Mouse (Mus musculus): Measurements from ENCODE around the gene Olfr1447. TPM values are rescaled to one million over a fixed set of nuclear protein-coding genes. Genes with fewer than 3 reads are reported as not detected.

Gene Olfr1447
- polyA plus RNA-seq (2015; fragmentation: Nextera tagmentation; extraction: Ambion mirVana), result not detected in 2 replicates

DNA sequence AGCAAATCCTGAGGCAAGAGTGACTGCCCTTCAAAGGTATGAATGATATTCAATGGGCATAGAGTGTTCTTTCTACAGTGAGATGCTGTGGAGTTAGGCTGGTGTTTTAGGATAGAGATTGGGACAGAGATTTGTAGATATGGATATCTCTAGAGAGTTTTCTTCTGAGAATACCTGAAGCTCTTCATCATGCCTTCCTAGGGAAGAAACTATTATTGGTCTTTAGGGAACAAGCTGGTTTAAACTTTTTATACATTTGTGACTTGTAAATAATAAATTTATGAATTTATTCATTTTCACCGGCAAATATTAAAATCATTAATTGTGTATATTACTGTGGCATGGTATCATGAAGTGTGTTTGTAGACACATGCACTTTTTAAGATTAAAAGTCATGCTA lies at the start of gene Olfr1447:
TSS of gene Olfr1447 (minus strand) at position 101 of the 400 bp plus-strand sequence.
- Histone ChIP-seq H3K4me3 (replicated peaks; ENCODE audit: low read length) (no peak within 1 kb of the TSS), H3K36me3 (ENCODE audit: control insufficient read depth, insufficient read depth, low read length) (no peaks in the 10 kb centered on the region), H3K27ac (ENCODE audit: low read length) (no peak within 1 kb of the TSS), H3K9ac (ENCODE audit: low read length) (no peak within 1 kb of the TSS), H3K4me1 (ENCODE audit: control insufficient read depth, insufficient read depth, low read length) (no peaks in the 10 kb centered on the region), H3K9me3 (replicated peaks; ENCODE audit: control insufficient read depth, low read length) (no peaks in the 10 kb centered on the region), H3K4me2 (ENCODE audit: low read depth, low read length) (no peak within 1 kb of the TSS), H3K27me3 (ENCODE audit: control insufficient read depth, insufficient read depth, low read length) (no peaks in the 10 kb centered on the region)
- ATAC-seq (ENCODE audit: insufficient read depth, low FRiP score), result no peak
- 91% methylated on average over 1 of the region's 1 CpGs for WGBS

DNA sequence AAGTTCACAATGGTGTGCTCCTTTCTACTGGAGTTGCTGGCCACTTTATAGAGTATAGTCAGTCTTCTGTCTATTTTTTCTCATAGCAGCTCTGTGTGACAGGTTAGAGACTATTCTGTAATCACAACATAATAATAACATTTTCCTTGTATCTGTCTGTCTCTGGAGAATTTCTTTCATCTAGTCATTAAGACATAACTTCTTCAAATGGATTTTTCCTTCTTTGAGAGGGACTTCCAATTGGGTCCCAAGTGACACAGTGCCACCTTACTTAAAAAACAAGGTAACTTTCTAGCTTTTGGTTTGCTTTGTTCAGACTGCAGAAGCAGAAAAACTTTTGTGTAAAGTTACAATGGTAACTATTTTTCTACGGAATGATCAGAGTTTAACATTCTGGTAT lies 46.4 kb upstream of the Olfr1447 start, which contains the start of gene Olfr1450:
TSS of gene Olfr1450 (plus strand) at position 301 of the 400 bp plus-strand sequence.
- ATAC-seq (ENCODE audit: insufficient read depth, low FRiP score), result no peak
- Histone ChIP-seq H3K9ac (ENCODE audit: low read length) (no peak within 1 kb of the TSS), H3K4me3 (replicated peaks; ENCODE audit: low read length) (no peak within 1 kb of the TSS), H3K9me3 (replicated peaks; ENCODE audit: control insufficient read depth, low read length) (no peaks in the 10 kb centered on the region; the same call in 1 of the 2 replicates), H3K4me1 (ENCODE audit: control insufficient read depth, insufficient read depth, low read length) (no peaks in the 10 kb centered on the region), H3K27ac (ENCODE audit: low read length) (no peak within 1 kb of the TSS), H3K27me3 (ENCODE audit: control insufficient read depth, insufficient read depth, low read length) (no peaks in the 10 kb centered on the region), H3K36me3 (ENCODE audit: control insufficient read depth, insufficient read depth, low read length) (no peaks in the 10 kb centered on the region), H3K4me2 (ENCODE audit: low read depth, low read length) (no peak within 1 kb of the TSS)
- WGBS, result 82% methylated on average over 1 of the region's 1 CpGs

DNA sequence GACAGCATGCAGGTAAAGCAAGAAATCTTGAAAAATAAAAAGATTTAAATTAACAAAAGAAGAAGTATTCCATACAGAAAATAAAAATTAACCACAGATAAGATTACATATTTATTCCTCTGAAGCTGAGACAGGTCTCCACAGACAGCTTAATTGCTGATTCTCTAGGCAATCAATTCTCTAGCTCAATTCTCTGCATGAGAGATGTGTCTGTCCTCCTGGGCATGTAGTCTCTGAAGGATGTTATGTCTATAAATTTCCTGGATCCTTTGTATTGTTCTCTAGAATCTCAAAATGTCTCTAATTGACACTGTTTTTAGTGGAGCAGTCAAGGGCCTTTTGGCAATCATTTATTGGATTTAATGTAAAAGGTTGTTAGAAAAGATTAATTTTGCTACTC lies 27.0 kb upstream of the Olfr1447 start, which contains the start of gene Olfr1449:
TSS of gene Olfr1449 (plus strand) at position 301 of the 400 bp plus-strand sequence.
- no peaks in the 10 kb centered on the region for H3K4me1 ChIP-seq (ENCODE audit: control insufficient read depth, insufficient read depth, low read length)
- no peak within 1 kb of the TSS for H3K4me2 ChIP-seq (ENCODE audit: low read depth, low read length)
- no peaks in the 10 kb centered on the region for H3K9me3 ChIP-seq (replicated peaks; ENCODE audit: control insufficient read depth, low read length)
- H3K36me3 ChIP-seq (ENCODE audit: control insufficient read depth, insufficient read depth, low read length), result no peaks in the 10 kb centered on the region
- H3K27ac ChIP-seq (ENCODE audit: low read length), result no peak within 1 kb of the TSS
- ATAC-seq (ENCODE audit: insufficient read depth, low FRiP score), result no peak
- H3K4me3 ChIP-seq (replicated peaks; ENCODE audit: low read length), result no peak within 1 kb of the TSS
- no peak within 1 kb of the TSS for H3K9ac ChIP-seq (ENCODE audit: low read length)
- no peaks in the 10 kb centered on the region for H3K27me3 ChIP-seq (ENCODE audit: control insufficient read depth, insufficient read depth, low read length)

DNA sequence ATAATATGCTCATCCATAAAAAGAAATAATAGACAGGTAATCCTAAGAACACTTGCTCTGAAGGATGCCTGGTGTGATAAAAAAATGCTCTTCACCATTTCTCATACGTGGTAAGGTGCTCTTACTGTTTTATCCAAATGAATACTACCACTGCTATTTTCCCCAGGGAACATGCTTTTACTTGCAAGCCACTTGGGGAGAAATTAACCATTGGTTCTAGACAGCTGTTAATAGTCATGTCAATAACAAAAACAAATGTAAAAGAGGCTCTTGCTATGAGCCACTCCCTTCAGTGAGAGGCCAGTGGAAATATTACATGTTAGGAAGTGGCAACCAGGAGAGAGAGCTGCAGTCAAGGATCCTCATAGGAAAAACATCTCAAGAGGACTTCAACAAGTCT lies 20.8 kb upstream of the Olfr1447 start, which contains the start of gene Olfr1448:
TSS of gene Olfr1448 (minus strand) at position 101 of the 400 bp plus-strand sequence.
- H3K9me3 ChIP-seq (replicated peaks; ENCODE audit: control insufficient read depth, low read length), result no peaks in the 10 kb centered on the region
- 65% methylated on average over 1 of the region's 1 CpGs for WGBS
- no peak within 1 kb of the TSS for H3K9ac ChIP-seq (ENCODE audit: low read length)
- H3K4me2 ChIP-seq (ENCODE audit: low read depth, low read length), result no peak within 1 kb of the TSS
- no peaks in the 10 kb centered on the region for H3K27me3 ChIP-seq (ENCODE audit: control insufficient read depth, insufficient read depth, low read length)
- H3K36me3 ChIP-seq (ENCODE audit: control insufficient read depth, insufficient read depth, low read length), result no peaks in the 10 kb centered on the region
- no peak for ATAC-seq (ENCODE audit: insufficient read depth, low FRiP score)
- H3K27ac ChIP-seq (ENCODE audit: low read length), result no peak within 1 kb of the TSS
- H3K4me3 ChIP-seq (replicated peaks; ENCODE audit: low read length), result no peak within 1 kb of the TSS
- no peaks in the 10 kb centered on the region for H3K4me1 ChIP-seq (ENCODE audit: control insufficient read depth, insufficient read depth, low read length)

- WGBS, result 81% methylated on average over 1 of the region's 1 CpGs
- Histone ChIP-seq H3K9ac (ENCODE audit: low read length) (no peak within 1 kb of the TSS), H3K36me3 (ENCODE audit: control insufficient read depth, insufficient read depth, low read length) (no peaks in the 10 kb centered on the region), H3K27ac (ENCODE audit: low read length) (no peak within 1 kb of the TSS), H3K9me3 (replicated peaks; ENCODE audit: control insufficient read depth, low read length) (no peaks in the 10 kb centered on the region), H3K4me1 (ENCODE audit: control insufficient read depth, insufficient read depth, low read length) (no peaks in the 10 kb centered on the region), H3K4me2 (ENCODE audit: low read depth, low read length) (no peak within 1 kb of the TSS), H3K4me3 (replicated peaks; ENCODE audit: low read length) (no peak within 1 kb of the TSS), H3K27me3 (ENCODE audit: control insufficient read depth, insufficient read depth, low read length) (no peaks in the 10 kb centered on the region)
- no peak for ATAC-seq (ENCODE audit: insufficient read depth, low FRiP score)
Observed at GRCm38 (mm10) chr19:12893424-12893823, 10.1 kb downstream of the Olfr1447 start, which contains the start of gene Olfr1446. Olfr1446 (minus strand) TSS chr19:12893524.

- no peak within 1 kb of the TSS for H3K4me3 ChIP-seq (replicated peaks; ENCODE audit: low read length)
- no peak within 1 kb of the TSS for H3K9ac ChIP-seq (ENCODE audit: low read length)
- WGBS, result 84% methylated on average over 2 of the region's 2 CpGs
- H3K4me1 ChIP-seq (ENCODE audit: control insufficient read depth, insufficient read depth, low read length), result no peaks in the 10 kb centered on the region
- no peaks in the 10 kb centered on the region for H3K27me3 ChIP-seq (ENCODE audit: control insufficient read depth, insufficient read depth, low read length)
- H3K4me2 ChIP-seq (ENCODE audit: low read depth, low read length), result no peak within 1 kb of the TSS
- no peaks in the 10 kb centered on the region for H3K36me3 ChIP-seq (ENCODE audit: control insufficient read depth, insufficient read depth, low read length)
- H3K27ac ChIP-seq (ENCODE audit: low read length), result no peak within 1 kb of the TSS
- ATAC-seq (ENCODE audit: insufficient read depth, low FRiP score), result no peak
- H3K9me3 ChIP-seq (replicated peaks; ENCODE audit: control insufficient read depth, low read length), result no peaks in the 10 kb centered on the region
Observed at GRCm38 (mm10) chr19:12883555-12883954, 20.0 kb downstream of the Olfr1447 start, which contains the start of gene Olfr1445. Olfr1445 (plus strand) TSS chr19:12883855.

DNA sequence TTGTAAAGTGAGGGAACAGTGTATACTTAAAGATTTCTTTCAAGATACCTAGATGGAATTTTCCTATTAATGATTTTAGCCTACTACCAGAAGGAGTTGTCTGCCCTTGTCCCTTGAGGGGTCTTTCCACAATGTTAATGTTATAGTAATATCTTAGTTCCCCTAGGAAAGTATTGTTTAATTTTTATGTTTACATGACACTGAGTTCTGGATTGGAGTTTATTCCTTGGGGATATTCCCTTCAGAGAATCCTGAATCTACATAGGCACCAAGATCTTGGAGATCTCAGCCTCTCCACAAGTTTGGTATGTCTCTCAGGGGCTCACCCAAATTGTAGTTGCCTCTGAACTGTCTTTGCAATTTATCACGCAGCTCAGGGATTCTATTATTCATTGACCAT lies 46.6 kb downstream of the Olfr1447 start, which contains the start of gene Olfr1444:
TSS of gene Olfr1444 (plus strand) at position 301 of the 400 bp plus-strand sequence.
- Histone ChIP-seq H3K9me3 (replicated peaks; ENCODE audit: control insufficient read depth, low read length) (no peaks in the 10 kb centered on the region), H3K4me2 (ENCODE audit: low read depth, low read length) (no peak within 1 kb of the TSS), H3K4me3 (replicated peaks; ENCODE audit: low read length) (no peak within 1 kb of the TSS), H3K27ac (ENCODE audit: low read length) (no peak within 1 kb of the TSS), H3K4me1 (ENCODE audit: control insufficient read depth, insufficient read depth, low read length) (no peaks in the 10 kb centered on the region), H3K36me3 (ENCODE audit: control insufficient read depth, insufficient read depth, low read length) (no peaks in the 10 kb centered on the region), H3K27me3 (ENCODE audit: control insufficient read depth, insufficient read depth, low read length) (no peaks in the 10 kb centered on the region), H3K9ac (ENCODE audit: low read length) (no peak within 1 kb of the TSS)
- 59% methylated on average over 1 of the region's 1 CpGs for WGBS
- no peak for ATAC-seq (ENCODE audit: insufficient read depth, low FRiP score)

Other genes starting within 250 kb of the Olfr1447 start
- not detected in 2 replicates for gene Olfr1442, start 233.3 kb downstream of the Olfr1447 start, polyA plus RNA-seq (2015; fragmentation: Nextera tagmentation; extraction: Ambion mirVana)
- not detected in 2 replicates for gene Olfr1443, start 225.6 kb downstream of the Olfr1447 start, polyA plus RNA-seq (2015; fragmentation: Nextera tagmentation; extraction: Ambion mirVana)
- gene Keg1, start 208.0 kb downstream of the Olfr1447 start, polyA plus RNA-seq (2015; fragmentation: Nextera tagmentation; extraction: Ambion mirVana), result 0.45 and 0.76 TPM in 2 replicates
- 0.99 and 1.4 TPM in 2 replicates for gene Cntf, start 138.1 kb downstream of the Olfr1447 start, polyA plus RNA-seq (2015; fragmentation: Nextera tagmentation; extraction: Ambion mirVana)
- gene Zfp91, start 107.6 kb downstream of the Olfr1447 start, polyA plus RNA-seq (2015; fragmentation: Nextera tagmentation; extraction: Ambion mirVana), result 9.9 and 11.3 TPM in 2 replicates
- 1.4 and 2.8 TPM in 2 replicates for gene Lpxn, start 107.5 kb downstream of the Olfr1447 start, polyA plus RNA-seq (2015; fragmentation: Nextera tagmentation; extraction: Ambion mirVana)
- not detected in 2 replicates for gene Gm5244, start 57.1 kb downstream of the Olfr1447 start, polyA plus RNA-seq (2015; fragmentation: Nextera tagmentation; extraction: Ambion mirVana)
- not detected in 2 replicates for gene Olfr1444, start 46.5 kb downstream of the Olfr1447 start, polyA plus RNA-seq (2015; fragmentation: Nextera tagmentation; extraction: Ambion mirVana)
- not detected in 2 replicates for gene Olfr1445, start 19.9 kb downstream of the Olfr1447 start, polyA plus RNA-seq (2015; fragmentation: Nextera tagmentation; extraction: Ambion mirVana)
- not detected in 2 replicates for gene Olfr1446, start 10.2 kb downstream of the Olfr1447 start, polyA plus RNA-seq (2015; fragmentation: Nextera tagmentation; extraction: Ambion mirVana)
- gene Olfr1448, start 20.7 kb upstream of the Olfr1447 start, polyA plus RNA-seq (2015; fragmentation: Nextera tagmentation; extraction: Ambion mirVana), result not detected in 2 replicates
- gene Olfr1449, start 27.1 kb upstream of the Olfr1447 start, polyA plus RNA-seq (2015; fragmentation: Nextera tagmentation; extraction: Ambion mirVana), result not detected in 2 replicates
- not detected in 2 replicates for gene Olfr1450, start 46.5 kb upstream of the Olfr1447 start, polyA plus RNA-seq (2015; fragmentation: Nextera tagmentation; extraction: Ambion mirVana)
- not detected in 2 replicates for gene Olfr1451, start 91.3 kb upstream of the Olfr1447 start, polyA plus RNA-seq (2015; fragmentation: Nextera tagmentation; extraction: Ambion mirVana)
- gene Olfr1453, start 124.6 kb upstream of the Olfr1447 start, polyA plus RNA-seq (2015; fragmentation: Nextera tagmentation; extraction: Ambion mirVana), result not detected in 2 replicates
- not detected in 2 replicates for gene Olfr1454, start 156.9 kb upstream of the Olfr1447 start, polyA plus RNA-seq (2015; fragmentation: Nextera tagmentation; extraction: Ambion mirVana)
- not detected in 2 replicates for gene Olfr1457, start 194.1 kb upstream of the Olfr1447 start, polyA plus RNA-seq (2015; fragmentation: Nextera tagmentation; extraction: Ambion mirVana)
- gene Olfr1458, start 203.0 kb upstream of the Olfr1447 start, polyA plus RNA-seq (2015; fragmentation: Nextera tagmentation; extraction: Ambion mirVana), result not detected in 2 replicates
- not detected in 2 replicates for gene Olfr1459, start 245.8 kb upstream of the Olfr1447 start, polyA plus RNA-seq (2015; fragmentation: Nextera tagmentation; extraction: Ambion mirVana)